Mouse (Mus musculus): ENCODE measurements around the gene LTO1. TPM values are rescaled to one million over a fixed set of nuclear protein-coding genes. Genes with fewer than 3 reads are reported as not detected.

LTO1 gene
- polyA plus RNA-seq, 1 experiment from 2014 or later, result 23.3 TPM

GRCm38 (mm10) chr7:144940003-144940571 is 25.2 kb downstream of the LTO1 start:
- H3K4me1 ChIP-seq (ENCODE audit: insufficient read depth, low read depth, low read length), result peaks cover 23% of the 10 kb centered on the region
- no peak overlapping the region for H3K27ac ChIP-seq (ENCODE audit: low read length)
- whole genome bisulfite sequencing, result 0% methylated on average over 21 of the region's 22 CpGs
- TF ChIP-seq EP300 (IDR thresholded peaks at IDR 0.05), result no peak
- TF ChIP-seq CTCF (IDR thresholded peaks at IDR 0.05), result 0 out of 2 replicates have a peak, but pooled peaks have one; percentile 8
- no peaks in the 10 kb centered on the region for H3K36me3 ChIP-seq (ENCODE audit: insufficient read depth, low read length)
- H3K9me3 ChIP-seq (ENCODE audit: low read length), result no peaks in the 10 kb centered on the region
- DNase-seq (ENCODE audit: low spot score), result peak; percentile 23
- H3K27me3 ChIP-seq (replicated peaks; ENCODE audit: insufficient read depth, low read length), result no peaks in the 10 kb centered on the region
- peak overlapping the region; percentile 97 for H3K4me2 ChIP-seq (replicated peaks; ENCODE audit: low read depth, low read length)
- no peak overlapping the region for H3K9ac ChIP-seq (replicated peaks; ENCODE audit: low read depth)
- peak overlapping the region; percentile 62 for H3K4me3 ChIP-seq (ENCODE audit: low read depth, low read length)
- no peak for ATAC-seq

GRCm38 (mm10) chr7:144940585-144940984 is 25.7 kb downstream of the LTO1 start:
- no peak for ATAC-seq
- no peak for TF ChIP-seq CTCF (IDR thresholded peaks at IDR 0.05)
- no peak for TF ChIP-seq EP300 (IDR thresholded peaks at IDR 0.05)
- WGBS, result 3% methylated on average over 11 of the region's 11 CpGs
- Histone ChIP-seq H3K27ac (ENCODE audit: low read length) (no peak overlapping the region), H3K4me2 (replicated peaks; ENCODE audit: low read depth, low read length) (peak overlapping the region; percentile 97), H3K4me3 (ENCODE audit: low read depth, low read length) (peak overlapping the region; percentile 62; the same call in 1 of the 2 replicates), H3K4me1 (ENCODE audit: insufficient read depth, low read depth, low read length) (peaks cover 23% of the 10 kb centered on the region), H3K9me3 (ENCODE audit: low read length) (no peaks in the 10 kb centered on the region), H3K36me3 (ENCODE audit: insufficient read depth, low read length) (no peaks in the 10 kb centered on the region), H3K9ac (replicated peaks; ENCODE audit: low read depth) (no peak overlapping the region), H3K27me3 (replicated peaks; ENCODE audit: insufficient read depth, low read length) (no peaks in the 10 kb centered on the region)
- DNase-seq (ENCODE audit: low spot score), result no peak

GRCm38 (mm10) chr7:144941242-144941831 is 26.4 kb downstream of the LTO1 start:
- peak; percentile 85 for ATAC-seq
- DNase-seq (ENCODE audit: low spot score), result peak; percentile 96
- H3K4me3 ChIP-seq (ENCODE audit: low read depth, low read length), result peak overlapping the region; percentile 46

GRCm38 (mm10) chr7:144942071-144942743 is 27.3 kb downstream of the LTO1 start:
- Histone ChIP-seq H3K4me1 (ENCODE audit: insufficient read depth, low read depth, low read length) (peaks cover 23% of the 10 kb centered on the region), H3K27me3 (replicated peaks; ENCODE audit: insufficient read depth, low read length) (no peaks in the 10 kb centered on the region), H3K36me3 (ENCODE audit: insufficient read depth, low read length) (no peaks in the 10 kb centered on the region), H3K4me3 (ENCODE audit: low read depth, low read length) (peak overlapping the region; percentile 46; the same call in 1 of the 2 replicates), H3K4me2 (replicated peaks; ENCODE audit: low read depth, low read length) (peak overlapping the region; percentile 97), H3K9me3 (ENCODE audit: low read length) (no peaks in the 10 kb centered on the region), H3K27ac (ENCODE audit: low read length) (peak overlapping the region; percentile 20; the same call in 1 of the 2 replicates), H3K9ac (replicated peaks; ENCODE audit: low read depth) (no peak overlapping the region)
- DNase-seq (ENCODE audit: low spot score), result peak; percentile 47
- 0 out of 2 replicates have a peak, but pooled peaks have one; percentile 6 for ATAC-seq
- 1% methylated on average over 35 of the region's 35 CpGs for WGBS
- TF ChIP-seq CTCF (IDR thresholded peaks at IDR 0.05), result no peak
- TF ChIP-seq EP300 (IDR thresholded peaks at IDR 0.05), result no peak

More at GRCm38 (mm10) chr7:144941242-144941831, 26.4 kb downstream of the LTO1 start:
- Histone ChIP-seq H3K27me3 (replicated peaks; ENCODE audit: insufficient read depth, low read length) (no peaks in the 10 kb centered on the region), H3K4me1 (ENCODE audit: insufficient read depth, low read depth, low read length) (peaks cover 23% of the 10 kb centered on the region), H3K27ac (ENCODE audit: low read length) (peak overlapping the region; percentile 69), H3K9ac (replicated peaks; ENCODE audit: low read depth) (peak overlapping the region; percentile 43), H3K4me2 (replicated peaks; ENCODE audit: low read depth, low read length) (peak overlapping the region; percentile 97), H3K36me3 (ENCODE audit: insufficient read depth, low read length) (no peaks in the 10 kb centered on the region), H3K9me3 (ENCODE audit: low read length) (no peaks in the 10 kb centered on the region)
- TF ChIP-seq EP300 (IDR thresholded peaks at IDR 0.05) (0 out of 2 replicates have a peak, but pooled peaks have one; percentile 37), CTCF (IDR thresholded peaks at IDR 0.05) (no peak)
- 2% methylated on average over 39 of the region's 39 CpGs for WGBS

GRCm38 (mm10) chr7:144942744-144943135 is 27.8 kb downstream of the LTO1 start:
- no peak for ATAC-seq
- no peaks in the 10 kb centered on the region for H3K9me3 ChIP-seq (ENCODE audit: low read length)
- H3K4me1 ChIP-seq (ENCODE audit: insufficient read depth, low read depth, low read length), result peaks cover 23% of the 10 kb centered on the region
- no peak overlapping the region for H3K9ac ChIP-seq (replicated peaks; ENCODE audit: low read depth)
- H3K27ac ChIP-seq (ENCODE audit: low read length), result no peak overlapping the region
- peak overlapping the region; percentile 97 for H3K4me2 ChIP-seq (replicated peaks; ENCODE audit: low read depth, low read length)
- 5% methylated on average over 20 of the region's 20 CpGs for WGBS
- DNase-seq (ENCODE audit: low spot score), result no peak
- TF ChIP-seq CTCF (IDR thresholded peaks at IDR 0.05) (no peak), EP300 (IDR thresholded peaks at IDR 0.05) (no peak)
- H3K36me3 ChIP-seq (ENCODE audit: insufficient read depth, low read length), result no peaks in the 10 kb centered on the region
- no peaks in the 10 kb centered on the region for H3K27me3 ChIP-seq (replicated peaks; ENCODE audit: insufficient read depth, low read length)
- peak overlapping the region; percentile 46; the same call in 1 of the 2 replicates for H3K4me3 ChIP-seq (ENCODE audit: low read depth, low read length)

- TF ChIP-seq CTCF (IDR thresholded peaks at IDR 0.05), result peak; percentile 65
- no peak for TF ChIP-seq EP300 (IDR thresholded peaks at IDR 0.05)
- H3K9ac ChIP-seq (replicated peaks; ENCODE audit: low read depth), result no peak overlapping the region
- peak; percentile 84 for DNase-seq (ENCODE audit: low spot score)
- H3K4me3 ChIP-seq (ENCODE audit: low read depth, low read length), result peak overlapping the region; percentile 46
- no peak overlapping the region for H3K27ac ChIP-seq (ENCODE audit: low read length)
- peak overlapping the region; percentile 97 for H3K4me2 ChIP-seq (replicated peaks; ENCODE audit: low read depth, low read length)
- no peaks in the 10 kb centered on the region for H3K27me3 ChIP-seq (replicated peaks; ENCODE audit: insufficient read depth, low read length)
- no peaks in the 10 kb centered on the region for H3K9me3 ChIP-seq (ENCODE audit: low read length)
- no peaks in the 10 kb centered on the region for H3K36me3 ChIP-seq (ENCODE audit: insufficient read depth, low read length)
- peaks cover 23% of the 10 kb centered on the region for H3K4me1 ChIP-seq (ENCODE audit: insufficient read depth, low read depth, low read length)
- under 1% methylated on average over 45 of the region's 45 CpGs for WGBS
- ATAC-seq, result peak; percentile 64
These were observed 28.4 kb downstream of the LTO1 start for GRCm38 (mm10) chr7:144943254-144943653.
